Mouse (Mus musculus) CH12.LX (cell line): ENCODE measurements at regions not wholly inside any gene's neighbourhood (a gene's known extent, or its start where the extent isn't known, plus 50 kb on each side); places are given as distances from the start of the nearest gene placed in this dataset.

ENCODE experiments used
- USF2 ChIP-seq: conservative IDR thresholded peaks from 2 replicates; pipeline ENCODE4 v1.6.1; 2011; ENCODE audit warnings: low read depth, low read length, improper control_type of control experiment
- ZNF384 ChIP-seq: IDR thresholded peaks from 2 replicates; pipeline ENCODE4 v1.6.1; 2012; ENCODE audit warnings: low read depth, low read length, improper control_type of control experiment, inconsistent platforms

DNA sequence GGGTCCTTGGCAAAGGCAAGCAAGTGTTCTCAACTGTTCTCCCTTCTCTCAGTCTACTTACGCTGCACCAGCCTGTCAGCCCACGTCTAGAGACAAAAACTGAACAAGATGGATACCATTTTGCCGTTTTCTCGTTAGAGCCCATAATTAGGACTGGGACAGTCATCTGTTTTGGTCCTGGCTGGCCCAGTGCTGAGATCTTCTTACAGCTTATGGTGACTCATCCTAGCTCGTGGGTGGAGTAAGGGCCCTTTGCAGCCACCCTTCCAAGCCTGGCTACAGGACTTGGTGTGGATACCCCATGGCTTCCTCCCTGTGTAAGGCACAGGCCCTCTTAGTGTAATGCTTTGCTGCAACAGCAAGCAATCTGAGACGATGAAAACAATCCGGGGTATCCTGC lies 246.4 kb downstream of the Rps24 start:
- TF ChIP-seq USF2 (no peak), ZNF384 (no peak)
